Mouse (Mus musculus) T-cell, adult 2 months (primary cell): ENCODE results near the gene Tma7.

Experiments
- DNase-seq: peaks from one replicate; pipeline ENCODE4 v3.0.0; 2022; ENCODE audit warnings: low spot score

Gene Tma7

DNA sequence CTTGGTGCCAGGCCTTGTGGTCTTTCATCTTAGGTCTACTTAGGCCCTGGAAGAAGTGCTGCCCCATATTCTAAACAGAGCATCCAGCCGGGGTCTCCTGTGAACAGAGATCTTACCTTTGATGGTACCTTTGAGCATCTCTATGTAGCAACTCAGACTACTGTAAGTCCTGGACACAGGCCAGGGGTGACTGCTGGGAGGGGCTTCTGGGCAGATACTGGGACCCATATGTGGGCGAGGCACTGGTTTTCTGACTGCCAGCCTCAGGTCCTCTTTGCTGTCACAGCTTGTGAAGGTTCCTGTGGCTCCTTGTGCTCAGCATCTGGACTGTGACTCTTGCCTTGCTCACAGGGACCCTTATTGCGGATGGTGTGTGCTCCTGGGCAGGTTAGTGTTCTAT, 20.2 kb upstream of the Tma7 start:
- DNase-seq: no peak

DNA sequence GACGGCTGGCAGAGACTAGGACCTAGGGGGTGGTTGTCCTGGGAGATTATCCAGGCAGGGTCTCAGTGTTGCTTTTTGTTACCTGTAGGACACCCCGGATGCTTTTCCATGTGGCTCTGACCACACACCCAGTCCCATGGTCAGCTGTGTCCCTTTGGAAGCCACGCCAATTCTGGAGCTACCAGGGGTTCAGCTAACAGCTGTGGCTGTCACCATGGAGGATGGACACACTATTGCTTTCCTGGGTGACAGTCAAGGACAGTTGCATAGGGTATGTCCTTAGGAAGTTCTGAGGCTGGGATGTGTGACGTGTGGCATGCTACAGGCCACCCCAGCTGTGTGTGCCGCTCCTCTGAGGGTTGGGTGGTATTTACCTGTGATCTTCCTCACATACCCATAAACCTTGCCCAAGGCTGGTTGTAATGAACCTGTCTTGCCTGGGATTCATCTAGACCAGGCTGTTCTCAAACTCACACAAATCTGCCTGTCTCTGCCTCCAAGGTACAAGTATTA, 19.6 kb upstream of the Tma7 start:
- no peak for DNase-seq

DNA sequence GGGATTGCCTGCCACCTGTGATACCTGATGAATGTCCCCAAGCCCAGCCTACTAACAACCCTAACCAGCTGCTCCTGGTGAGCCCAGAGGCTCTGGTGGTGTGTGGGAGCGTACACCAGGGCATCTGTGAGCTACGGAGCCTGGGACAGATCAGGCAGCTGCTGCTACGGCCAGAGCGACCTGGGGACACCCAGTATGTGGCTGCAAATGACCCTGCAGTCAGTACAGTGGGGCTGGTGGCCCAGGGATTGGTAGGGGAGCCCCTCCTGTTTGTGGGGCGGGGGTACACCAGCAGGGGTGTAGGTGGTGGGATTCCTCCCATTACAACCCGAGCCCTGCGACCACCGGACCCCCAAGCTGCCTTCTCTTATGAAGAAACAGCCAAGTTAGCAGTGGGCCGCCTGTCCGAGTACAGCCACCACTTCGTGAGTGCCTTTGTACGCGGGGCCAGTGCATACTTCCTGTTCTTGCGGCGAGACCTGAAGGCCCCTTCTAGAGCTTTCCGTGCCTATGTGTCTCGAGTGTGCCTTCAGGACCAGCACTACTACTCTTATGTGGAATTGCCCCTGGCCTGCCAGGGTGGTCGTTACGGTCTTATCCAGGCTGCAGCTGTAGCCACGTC, 18.0 kb upstream of the Tma7 start:
- DNase-seq: no peak

GRCm38 (mm10) chr9:109098969-109099368, 16.6 kb upstream of the Tma7 start:
- no peak for DNase-seq

DNA sequence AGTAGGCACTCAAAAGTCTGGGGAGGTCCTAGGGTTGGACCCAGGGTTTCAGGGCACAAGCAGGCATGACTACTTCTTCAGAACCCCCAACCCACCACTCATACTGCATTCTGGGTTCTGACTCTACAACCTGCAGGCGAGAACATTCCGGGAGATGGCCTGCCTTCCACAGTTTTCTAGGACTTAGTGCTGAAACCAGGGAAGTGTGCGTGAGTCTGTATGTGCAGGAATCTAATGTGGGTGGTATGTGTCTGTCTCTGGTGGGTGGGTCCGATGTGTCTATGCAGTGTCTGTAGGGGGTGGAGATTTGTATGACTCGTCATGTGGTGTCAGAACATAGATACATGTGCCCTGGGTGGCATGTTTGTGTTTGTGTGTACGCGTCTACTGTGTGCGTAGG, 16.0 kb upstream of the Tma7 start:
- no peak for DNase-seq

- no peak for DNase-seq
Observed at GRCm38 (mm10) chr9:109097831-109098230, 15.4 kb upstream of the Tma7 start.

GRCm38 (mm10) chr9:109097291-109097690, 14.9 kb upstream of the Tma7 start:
- no peak for DNase-seq

DNA sequence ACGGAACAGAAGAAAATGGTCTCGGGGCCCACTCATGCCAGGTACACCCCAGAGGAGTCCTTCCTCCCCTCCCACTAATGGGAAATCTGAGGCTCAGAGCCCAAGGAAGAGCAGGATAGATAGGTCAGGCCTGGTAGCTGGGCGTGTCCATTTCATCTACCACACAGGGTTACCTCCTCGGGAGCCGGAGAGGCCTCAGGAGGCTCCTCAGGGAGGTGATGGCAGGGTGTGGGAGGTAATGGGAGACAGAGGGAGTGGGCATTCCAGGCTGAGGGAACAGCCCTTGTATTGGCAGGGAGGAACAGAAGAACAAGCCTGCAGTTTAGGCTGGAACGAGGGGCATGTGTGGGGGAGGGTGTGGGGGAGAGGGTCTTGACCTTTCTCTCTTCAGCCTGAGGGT, 14.5 kb upstream of the Tma7 start:
- DNase-seq: no peak

DNA sequence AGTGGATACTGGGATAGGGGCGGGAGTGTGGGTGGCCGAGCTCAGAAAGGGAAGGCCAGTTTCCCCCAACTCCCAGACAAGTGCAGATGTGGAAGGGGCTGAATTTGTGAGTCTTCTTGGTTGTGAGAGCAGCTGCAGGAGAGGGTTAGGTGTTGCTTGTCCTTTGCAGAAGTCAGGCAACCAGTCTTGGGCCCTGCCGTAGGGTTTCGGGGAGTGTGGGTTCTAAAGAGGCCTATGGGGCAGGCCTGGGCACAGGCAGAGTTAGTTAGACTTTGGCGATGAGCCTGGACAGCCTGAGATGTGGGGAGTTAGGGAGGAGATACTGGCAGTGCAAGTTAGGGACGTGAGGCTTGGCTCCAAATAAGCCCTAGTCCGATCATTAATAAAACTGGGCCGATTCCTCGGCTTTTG, 13.9 kb upstream of the Tma7 start:
- DNase-seq: no peak

- DNase-seq: peak; percentile 56
Observed at GRCm38 (mm10) chr9:109095137-109095982, 13.0 kb upstream of the Tma7 start, which contains the start of gene Plxnb1. TSS of gene Plxnb1 (plus strand) at chr9:109095389.

DNA sequence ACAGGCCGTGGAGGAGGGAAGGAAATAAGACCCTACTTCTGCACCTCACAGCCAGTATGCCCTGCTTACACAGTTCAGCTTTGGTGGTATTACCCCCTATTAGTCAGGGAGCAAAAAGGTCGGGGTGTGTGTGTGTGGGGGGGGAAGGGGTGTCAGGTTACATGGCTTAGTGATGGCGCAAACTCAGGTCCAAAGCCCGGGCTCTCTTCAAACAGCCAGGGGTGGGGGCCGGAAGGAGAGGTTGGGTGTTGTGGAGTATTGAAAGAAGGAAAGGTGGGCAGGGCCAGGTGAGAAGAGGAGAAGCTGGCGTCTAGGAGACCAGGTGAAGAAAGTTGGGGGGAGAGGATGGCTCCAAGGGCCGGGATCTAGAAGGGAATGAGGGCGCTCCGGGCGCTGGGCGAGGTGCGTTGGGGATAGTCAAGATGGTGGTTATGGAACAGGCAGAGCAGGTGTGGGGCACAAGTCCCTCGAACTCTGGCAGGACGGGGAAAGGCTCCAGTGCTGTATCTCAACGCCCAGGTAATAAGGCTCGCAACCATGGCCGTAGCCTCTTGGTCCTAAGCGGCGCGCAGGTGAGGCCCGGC, 12.3 kb upstream of the Tma7 start:
- no peak for DNase-seq

DNA sequence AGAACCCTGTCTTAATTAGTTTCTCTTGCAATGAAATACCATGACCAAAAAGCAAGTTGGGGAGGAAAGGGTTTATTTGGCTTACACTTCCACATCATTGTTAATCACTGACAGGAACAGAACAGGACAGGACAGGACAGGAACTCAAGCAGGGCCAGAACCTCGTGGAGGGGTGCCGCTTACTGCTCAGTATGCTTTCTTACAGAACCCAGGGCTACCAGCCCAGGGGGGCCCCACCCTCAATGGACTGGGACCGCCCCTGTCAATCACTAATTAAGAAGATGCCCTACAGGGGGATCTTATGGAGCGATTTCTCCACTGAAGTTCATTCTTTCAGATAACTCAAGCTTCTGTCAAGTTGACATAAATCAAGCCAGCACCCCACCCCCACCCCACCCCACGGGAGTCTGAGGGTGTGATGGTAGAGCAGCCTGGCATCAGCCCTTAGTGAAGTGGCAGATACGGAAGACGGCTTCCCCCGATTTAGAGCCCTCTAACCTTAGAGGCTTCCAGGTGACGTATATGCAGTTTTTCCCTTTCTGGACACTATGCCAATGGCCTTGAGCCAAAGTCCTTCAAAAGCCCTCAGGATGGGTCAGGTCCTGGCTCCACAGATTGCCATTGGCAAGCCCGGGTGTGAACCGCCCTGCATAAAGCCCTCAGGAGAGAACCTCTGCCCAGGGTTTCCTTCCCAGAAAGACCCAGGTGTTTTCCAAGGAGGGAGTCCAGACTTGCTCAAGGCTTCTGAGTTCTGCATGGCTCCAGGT, 11.6 kb upstream of the Tma7 start:
- no peak for DNase-seq

- no peak for DNase-seq
Observed at GRCm38 (mm10) chr9:109092799-109093198, 10.4 kb upstream of the Tma7 start.

- DNase-seq: no peak
Observed at GRCm38 (mm10) chr9:109091802-109092201, 9.4 kb upstream of the Tma7 start.

DNA sequence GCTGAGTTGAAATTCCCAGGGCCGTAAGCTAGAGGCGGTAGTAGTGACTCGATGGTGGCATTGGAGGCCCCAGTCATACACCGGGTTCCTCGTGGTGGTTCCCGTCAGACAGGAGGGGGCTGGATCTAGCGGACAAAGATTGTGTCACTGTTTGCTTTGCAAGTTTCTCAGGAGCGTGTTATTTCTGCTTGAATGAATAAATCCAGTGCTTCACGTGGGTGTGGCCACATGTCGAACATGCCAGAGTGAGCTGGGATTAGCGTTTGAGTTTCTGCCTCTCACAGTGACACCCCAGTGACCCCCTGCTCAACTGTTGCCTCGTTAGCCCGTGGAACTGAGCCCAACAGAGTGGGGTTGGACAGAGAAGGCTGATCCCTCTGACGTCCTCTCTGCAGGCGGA, 8.1 kb upstream of the Tma7 start:
- DNase-seq: no peak

DNA sequence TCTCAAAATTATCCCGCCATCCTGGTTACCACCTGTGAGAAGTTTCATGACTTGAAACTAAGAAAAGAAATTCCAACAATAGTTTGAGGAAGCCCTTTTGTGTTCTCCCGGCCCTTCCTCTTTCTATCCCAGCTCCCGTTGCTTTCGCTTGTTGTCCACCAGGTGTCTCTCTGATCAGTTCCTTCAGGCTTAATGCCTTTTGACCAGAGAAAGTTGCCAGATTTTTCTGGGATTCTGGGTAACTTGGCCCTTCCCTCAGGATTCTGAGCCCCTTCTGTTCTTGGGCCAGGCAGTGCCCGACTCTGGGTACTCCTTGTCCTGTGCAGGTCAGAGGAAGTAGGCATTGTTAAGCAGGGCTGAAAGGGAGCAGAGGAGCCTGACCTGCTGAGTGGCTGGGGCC, 5.6 kb upstream of the Tma7 start:
- DNase-seq: no peak

DNA sequence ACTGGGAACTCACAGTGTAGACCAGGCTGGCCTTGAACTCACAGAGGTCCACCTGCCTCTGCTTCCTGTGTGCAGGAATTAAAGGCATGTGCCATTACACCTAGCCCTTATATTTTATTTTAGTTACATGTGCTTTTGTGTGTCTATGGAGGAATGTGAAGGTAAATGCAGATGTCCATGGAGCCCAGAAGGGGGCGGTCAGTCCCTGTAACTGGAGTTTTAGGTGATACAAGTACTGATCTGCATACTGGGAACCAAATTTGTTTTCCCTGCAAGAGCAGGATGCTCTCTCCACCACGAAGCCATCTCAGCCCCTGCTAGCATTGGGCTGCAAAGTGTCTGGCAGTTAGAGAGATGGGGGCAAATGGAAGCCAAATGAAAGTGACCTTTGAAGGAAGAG, 2.5 kb upstream of the Tma7 start:
- DNase-seq: no peak

DNA sequence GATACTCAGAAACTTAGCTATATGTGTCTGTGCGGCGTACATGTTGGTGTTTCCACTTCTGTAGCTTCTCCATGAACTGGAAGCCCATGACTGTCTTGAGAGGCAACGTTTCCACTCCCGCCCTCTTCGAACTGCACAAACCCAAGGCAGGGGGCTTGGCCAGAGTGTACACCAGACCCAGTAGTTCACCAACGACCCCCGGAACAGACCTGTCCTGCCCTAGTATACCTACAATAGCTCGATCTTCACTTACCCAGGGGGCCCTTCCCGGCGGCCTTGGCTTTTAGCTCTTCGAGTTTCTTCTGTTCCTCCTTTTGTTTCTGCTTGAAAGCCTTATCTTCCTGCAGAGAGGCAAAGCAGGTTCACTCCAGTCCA, 651 bp downstream of the Tma7 start:
- DNase-seq: no peak

DNA sequence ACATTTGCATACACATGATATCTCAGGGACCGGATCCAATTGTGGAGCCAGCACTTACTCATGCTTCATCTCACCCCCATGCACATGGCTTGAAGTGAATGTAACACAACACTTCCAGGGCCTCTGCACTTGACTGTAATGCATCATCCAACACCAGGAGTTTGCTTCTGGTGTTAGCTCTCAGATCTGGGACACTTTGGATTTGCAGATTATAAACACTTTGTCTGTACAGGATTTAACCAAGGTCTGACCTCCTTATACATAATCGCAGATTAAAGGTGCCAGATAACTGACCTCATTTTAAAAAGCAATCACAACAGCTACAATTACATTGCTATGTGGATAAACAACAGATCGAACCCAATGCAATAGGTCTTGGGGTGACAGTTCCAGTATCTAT, 1.9 kb downstream of the Tma7 start:
- DNase-seq: no peak

- peak; percentile 89 for DNase-seq
Observed at GRCm38 (mm10) chr9:109073661-109074573, 8.5 kb downstream of the Tma7 start, which contains the start of gene Atrip. TSS of gene Atrip (minus strand) at chr9:109074124.

GRCm38 (mm10) chr9:109068095-109068735, 14.2 kb downstream of the Tma7 start:
- DNase-seq: no peak
